Mouse (Mus musculus): ENCODE measurements around the gene Tmem214. TPM values are rescaled to one million over a fixed set of nuclear protein-coding genes. Genes with fewer than 3 reads are reported as not detected.

Tmem214 gene
- polyA plus RNA-seq, 1 experiment from 2014 or later, result 95.2 TPM

- 16% methylated on average over 13 of the region's 13 CpGs for WGBS
- H3K27me3 ChIP-seq, result no peaks in the 10 kb centered on the region
- H3K4me1 ChIP-seq, result peaks cover 77% of the 10 kb centered on the region
- peak; percentile 11; the same call in 1 of the 2 replicates for ATAC-seq (ENCODE audit: low FRiP score, low read depth)
- H3K36me3 ChIP-seq, result peaks cover 26% of the 10 kb centered on the region
- H3K9me3 ChIP-seq, result no peaks in the 10 kb centered on the region
- peak overlapping the region; percentile 80 for H3K9ac ChIP-seq
- peak overlapping the region; percentile 79 for H3K4me3 ChIP-seq
- H3K4me2 ChIP-seq (replicated peaks), result peak overlapping the region; percentile 96
- H3K27ac ChIP-seq, result peak overlapping the region; percentile 96
These were observed 40.9 kb downstream of the Tmem214 start for GRCm38 (mm10) chr5:30908426-30909299.

- Histone ChIP-seq H3K27ac (peak overlapping the region; percentile 96), H3K9me3 (no peaks in the 10 kb centered on the region), H3K9ac (peak overlapping the region; percentile 80; the same call in 1 of the 2 replicates), H3K27me3 (no peaks in the 10 kb centered on the region), H3K36me3 (peaks cover 20% of the 10 kb centered on the region), H3K4me3 (no peak overlapping the region), H3K4me1 (peaks cover 80% of the 10 kb centered on the region), H3K4me2 (replicated peaks) (peak overlapping the region; percentile 96)
- 20% methylated on average over 7 of the region's 7 CpGs for WGBS
- ATAC-seq (ENCODE audit: low FRiP score, low read depth), result no peak
These were observed 41.5 kb downstream of the Tmem214 start for GRCm38 (mm10) chr5:30909300-30909659.

GRCm38 (mm10) chr5:30909863-30910262 is 42.1 kb downstream of the Tmem214 start:
- 80% methylated on average over 7 of the region's 7 CpGs for WGBS
- ATAC-seq (ENCODE audit: low FRiP score, low read depth), result no peak
- Histone ChIP-seq H3K9ac (no peak overlapping the region), H3K27me3 (no peaks in the 10 kb centered on the region), H3K9me3 (no peaks in the 10 kb centered on the region), H3K4me2 (replicated peaks) (0 out of 2 replicates have a peak overlapping the region, but pooled peaks have one; percentile 96), H3K4me3 (no peak overlapping the region), H3K4me1 (peaks cover 82% of the 10 kb centered on the region), H3K27ac (peak overlapping the region; percentile 96), H3K36me3 (peaks cover 14% of the 10 kb centered on the region)

- Histone ChIP-seq H3K9ac (0 out of 2 replicates have a peak overlapping the region, but pooled peaks have one; percentile 15), H3K4me3 (no peak overlapping the region), H3K9me3 (no peaks in the 10 kb centered on the region), H3K4me2 (replicated peaks) (peak overlapping the region; percentile 25), H3K4me1 (peaks cover 82% of the 10 kb centered on the region), H3K36me3 (peaks cover 8% of the 10 kb centered on the region), H3K27ac (peak overlapping the region; percentile 99), H3K27me3 (no peaks in the 10 kb centered on the region)
- no peak for ATAC-seq (ENCODE audit: low FRiP score, low read depth)
These were observed 42.7 kb downstream of the Tmem214 start for GRCm38 (mm10) chr5:30910481-30910880.

- Histone ChIP-seq H3K27ac (peak overlapping the region; percentile 99), H3K9ac (peak overlapping the region; percentile 31; the same call in 1 of the 2 replicates), H3K9me3 (no peaks in the 10 kb centered on the region), H3K27me3 (no peaks in the 10 kb centered on the region), H3K4me1 (peaks cover 82% of the 10 kb centered on the region), H3K4me2 (replicated peaks) (peak overlapping the region; percentile 99), H3K4me3 (no peak overlapping the region), H3K36me3 (peaks cover 6% of the 10 kb centered on the region)
- ATAC-seq (ENCODE audit: low FRiP score, low read depth), result no peak
- 59% methylated on average over 5 of the region's 5 CpGs for WGBS
These were observed 44.3 kb downstream of the Tmem214 start for GRCm38 (mm10) chr5:30912156-30912555.

GRCm38 (mm10) chr5:30913060-30913841 is 45.4 kb downstream of the Tmem214 start, which contains the start of gene Emilin1:
Emilin1 (plus strand) TSS chr5:30913402.
- peaks cover 17% of the 10 kb centered on the region for H3K36me3 ChIP-seq
- H3K27ac ChIP-seq, result peak within 1 kb of the TSS; percentile 99
- peaks cover 89% of the 10 kb centered on the region for H3K4me1 ChIP-seq
- H3K4me2 ChIP-seq (replicated peaks), result peak within 1 kb of the TSS; percentile 99
- 2% methylated on average over 12 of the region's 13 CpGs for WGBS
- no peaks in the 10 kb centered on the region for H3K9me3 ChIP-seq
- H3K9ac ChIP-seq, result peak within 1 kb of the TSS; percentile 89
- H3K4me3 ChIP-seq, result peak within 1 kb of the TSS; percentile 65
- H3K27me3 ChIP-seq, result no peaks in the 10 kb centered on the region
- ATAC-seq (ENCODE audit: low FRiP score, low read depth), result peak; percentile 82

GRCm38 (mm10) chr5:30914101-30914635 is 46.4 kb downstream of the Tmem214 start:
- no peak for ATAC-seq (ENCODE audit: low FRiP score, low read depth)
- Histone ChIP-seq H3K9ac (peak overlapping the region; percentile 89), H3K36me3 (peaks cover 26% of the 10 kb centered on the region), H3K4me1 (peaks cover 89% of the 10 kb centered on the region), H3K4me3 (peak overlapping the region; percentile 65), H3K27ac (peak overlapping the region; percentile 99), H3K4me2 (replicated peaks) (peak overlapping the region; percentile 99), H3K9me3 (no peaks in the 10 kb centered on the region), H3K27me3 (no peaks in the 10 kb centered on the region)
- 20% methylated on average over 7 of the region's 7 CpGs for whole genome bisulfite sequencing

GRCm38 (mm10) chr5:30914849-30915248 is 47.0 kb downstream of the Tmem214 start:
- Histone ChIP-seq H3K27ac (peak overlapping the region; percentile 99), H3K27me3 (no peaks in the 10 kb centered on the region), H3K4me2 (replicated peaks) (peak overlapping the region; percentile 99), H3K36me3 (peaks cover 33% of the 10 kb centered on the region), H3K4me3 (peak overlapping the region; percentile 65), H3K9me3 (no peaks in the 10 kb centered on the region), H3K4me1 (peaks cover 88% of the 10 kb centered on the region), H3K9ac (peak overlapping the region; percentile 89)
- no peak for ATAC-seq (ENCODE audit: low FRiP score, low read depth)
- 32% methylated on average over 6 of the region's 6 CpGs for WGBS

- 42% methylated on average over 9 of the region's 9 CpGs for WGBS
- peak overlapping the region; percentile 89 for H3K9ac ChIP-seq
- ATAC-seq (ENCODE audit: low FRiP score, low read depth), result peak; percentile 3; the same call in 1 of the 2 replicates
These were observed 47.6 kb downstream of the Tmem214 start for GRCm38 (mm10) chr5:30915456-30915855.

GRCm38 (mm10) chr5:30915974-30916433 is 48.2 kb downstream of the Tmem214 start:
- H3K4me1 ChIP-seq, result peaks cover 89% of the 10 kb centered on the region
- peak; percentile 6 for ATAC-seq (ENCODE audit: low FRiP score, low read depth)
- peak overlapping the region; percentile 89 for H3K9ac ChIP-seq
- peak overlapping the region; percentile 65 for H3K4me3 ChIP-seq
- H3K4me2 ChIP-seq (replicated peaks), result peak overlapping the region; percentile 99
- H3K27ac ChIP-seq, result peak overlapping the region; percentile 99; the same call in 1 of the 2 replicates
- WGBS, result 9% methylated on average over 7 of the region's 7 CpGs
- H3K27me3 ChIP-seq, result no peaks in the 10 kb centered on the region
- peaks cover 44% of the 10 kb centered on the region for H3K36me3 ChIP-seq
- H3K9me3 ChIP-seq, result no peaks in the 10 kb centered on the region

More at GRCm38 (mm10) chr5:30915456-30915855, 47.6 kb downstream of the Tmem214 start:
- Histone ChIP-seq H3K4me2 (replicated peaks) (peak overlapping the region; percentile 99), H3K27ac (peak overlapping the region; percentile 99), H3K9me3 (no peaks in the 10 kb centered on the region), H3K4me3 (peak overlapping the region; percentile 65), H3K36me3 (peaks cover 39% of the 10 kb centered on the region), H3K27me3 (no peaks in the 10 kb centered on the region), H3K4me1 (peaks cover 89% of the 10 kb centered on the region)

GRCm38 (mm10) chr5:30916841-30917240 is 49.0 kb downstream of the Tmem214 start:
- H3K36me3 ChIP-seq, result peaks cover 46% of the 10 kb centered on the region
- H3K4me1 ChIP-seq, result peaks cover 85% of the 10 kb centered on the region
- H3K9me3 ChIP-seq, result no peaks in the 10 kb centered on the region
- H3K27ac ChIP-seq, result no peak overlapping the region; the same call in 1 of the 2 replicates
- WGBS, result 93% methylated on average over 9 of the region's 9 CpGs
- no peaks in the 10 kb centered on the region for H3K27me3 ChIP-seq
- H3K9ac ChIP-seq, result 0 out of 2 replicates have a peak overlapping the region, but pooled peaks have one; percentile 43
- no peak for ATAC-seq (ENCODE audit: low FRiP score, low read depth)
- peak overlapping the region; percentile 99; the same call in 1 of the 2 replicates for H3K4me2 ChIP-seq (replicated peaks)
- H3K4me3 ChIP-seq, result no peak overlapping the region
